Mouse (Mus musculus): Measurements from ENCODE around the gene Pank3. TPM values are rescaled to one million over a fixed set of nuclear protein-coding genes. Genes with fewer than 3 reads are reported as not detected.
A peak's percentile ranks its signal among the peaks of the same experiment; 100 is the strongest.

The Pank3 gene
- 3.1 and 4.0 TPM in 2 replicates for polyA plus RNA-seq (2012; rRNA removed)
- polyA plus RNA-seq (2014; fragmentation: Nextera tagmentation; extraction: Ambion mirVana) = 4.4 and 5.8 TPM in 2 replicates

DNA sequence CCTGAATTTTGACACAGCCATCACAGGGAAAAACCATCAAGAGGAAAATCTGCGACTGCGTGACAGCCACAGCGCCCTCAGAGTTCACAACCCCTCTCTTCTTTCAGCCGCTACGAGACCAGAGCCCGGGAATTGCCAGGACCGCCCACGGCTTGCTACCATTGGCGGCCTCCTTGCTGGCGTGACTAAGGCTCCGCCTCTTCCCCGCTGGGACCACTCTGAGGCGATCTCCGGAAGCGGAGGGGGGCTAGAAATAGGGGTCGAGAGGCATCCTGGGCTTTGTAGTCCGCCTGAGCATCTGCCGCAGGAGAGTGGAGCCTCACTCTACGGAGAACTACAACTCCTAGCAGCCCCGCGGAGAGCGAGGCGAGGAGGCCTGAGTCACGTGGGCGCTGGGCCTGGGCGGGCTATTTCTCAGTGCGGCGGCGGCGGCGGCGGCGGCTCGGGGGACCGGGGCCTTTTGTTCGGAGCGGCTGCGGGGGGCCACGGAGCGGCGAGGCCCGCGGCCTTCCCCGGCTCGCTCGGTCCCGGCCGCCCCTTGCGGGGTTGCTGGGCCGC, at the start of gene Pank3:
Gene Pank3 (plus strand): TSS at position 297 of the 558 bp plus-strand sequence.
- no peak for TF ChIP-seq EP300 (IDR thresholded peaks at IDR 0.05; ENCODE audit: low read depth)
- TF ChIP-seq CTCF (IDR thresholded peaks at IDR 0.05; ENCODE audit: low read depth) = no peak
- Histone ChIP-seq H3K27me3 (ENCODE audit: control insufficient read depth, insufficient read depth, low read length) (no peaks in the 10 kb centered on the region), H3K9ac (replicated peaks) (peak within 1 kb of the TSS; percentile 82), H3K4me1 (replicated peaks; ENCODE audit: control insufficient read depth in 2 of 2, insufficient read depth in 2 of 2, low read length in 1 of 2) (peaks cover 0 to 18% of the 10 kb centered on the region in 2 experiments), H3K4me2 (ENCODE audit: low read depth) (peak within 1 kb of the TSS; percentile 69), H3K36me3 (replicated peaks; ENCODE audit: control insufficient read depth, insufficient read depth, low read depth) (no peaks in the 10 kb centered on the region), H3K9me3 (ENCODE audit: control insufficient read depth, low read length) (no peaks in the 10 kb centered on the region), H3K4me3 (ENCODE audit: insufficient read depth in 1 of 2, low read depth in 2 of 2, low read length in 2 of 2) (peak within 1 kb of the TSS; percentile 74 to 83), H3K27ac (peak within 1 kb of the TSS; percentile 63)
- ATAC-seq (ENCODE audit: insufficient read depth) = peak; percentile 94
- DNase-seq (ENCODE audit: low read depth in 3 of 3, low spot score in 3 of 3) = peak; percentile 85 to 89 (median 86)
- under 1% methylated on average over 40 of the region's 50 CpGs for WGBS (ENCODE audit: insufficient replicate concordance)

GRCm38 (mm10) chr11:35723876-35724275, 45.4 kb upstream of the Pank3 start:
- WGBS (ENCODE audit: insufficient replicate concordance) = 67% methylated on average over 5 of the region's 5 CpGs

GRCm38 (mm10) chr11:35726341-35726846, 42.9 kb upstream of the Pank3 start:
- H3K36me3 ChIP-seq (replicated peaks; ENCODE audit: control insufficient read depth, insufficient read depth, low read depth) = no peaks in the 10 kb centered on the region
- H3K4me3 ChIP-seq (ENCODE audit: insufficient read depth in 1 of 2, low read depth in 2 of 2, low read length in 2 of 2) = no peak overlapping the region
- H3K4me2 ChIP-seq (ENCODE audit: low read depth) = no peak overlapping the region
- H3K27me3 ChIP-seq (ENCODE audit: control insufficient read depth, insufficient read depth, low read length) = no peaks in the 10 kb centered on the region
- no peaks in the 10 kb centered on the region for H3K4me1 ChIP-seq (replicated peaks; ENCODE audit: control insufficient read depth in 2 of 2, insufficient read depth in 2 of 2, low read length in 1 of 2)
- WGBS (ENCODE audit: insufficient replicate concordance) = 61% methylated on average over 8 of the region's 8 CpGs
- H3K27ac ChIP-seq = no peak overlapping the region
- no peaks in the 10 kb centered on the region for H3K9me3 ChIP-seq (ENCODE audit: control insufficient read depth, low read length)
- no peak overlapping the region for H3K9ac ChIP-seq (replicated peaks)
- TF ChIP-seq EP300 (IDR thresholded peaks at IDR 0.05; ENCODE audit: low read depth) (no peak), CTCF (IDR thresholded peaks at IDR 0.05; ENCODE audit: low read depth) (no peak)
- ATAC-seq (ENCODE audit: insufficient read depth) (no peak), DNase-seq (ENCODE audit: low read depth in 3 of 3, low spot score in 3 of 3) (no peak)

More at GRCm38 (mm10) chr11:35723876-35724275, 45.4 kb upstream of the Pank3 start:
- DNase-seq (ENCODE audit: low read depth in 3 of 3, low spot score in 3 of 3) (no peak), ATAC-seq (ENCODE audit: insufficient read depth) (no peak)
- H3K36me3 ChIP-seq (replicated peaks; ENCODE audit: control insufficient read depth, insufficient read depth, low read depth) = no peaks in the 10 kb centered on the region
- no peak overlapping the region for H3K27ac ChIP-seq
- no peak overlapping the region for H3K9ac ChIP-seq (replicated peaks)
- H3K4me3 ChIP-seq (ENCODE audit: insufficient read depth in 1 of 2, low read depth in 2 of 2, low read length in 2 of 2) = no peak overlapping the region
- no peak for TF ChIP-seq EP300 (IDR thresholded peaks at IDR 0.05; ENCODE audit: low read depth)
- TF ChIP-seq CTCF (IDR thresholded peaks at IDR 0.05; ENCODE audit: low read depth) = no peak
- no peaks in the 10 kb centered on the region for H3K9me3 ChIP-seq (ENCODE audit: control insufficient read depth, low read length)
- H3K27me3 ChIP-seq (ENCODE audit: control insufficient read depth, insufficient read depth, low read length) = no peaks in the 10 kb centered on the region
- no peak overlapping the region for H3K4me2 ChIP-seq (ENCODE audit: low read depth)
- H3K4me1 ChIP-seq (replicated peaks; ENCODE audit: control insufficient read depth in 2 of 2, insufficient read depth in 2 of 2, low read length in 1 of 2) = no peaks in the 10 kb centered on the region

GRCm38 (mm10) chr11:35728200-35728599, 41.1 kb upstream of the Pank3 start:
- H3K27me3 ChIP-seq (ENCODE audit: control insufficient read depth, insufficient read depth, low read length) = no peaks in the 10 kb centered on the region
- WGBS (ENCODE audit: insufficient replicate concordance) = 47% methylated on average over 1 of the region's 1 CpGs
- DNase-seq (ENCODE audit: low read depth in 3 of 3, low spot score in 3 of 3) = no peak
- H3K36me3 ChIP-seq (replicated peaks; ENCODE audit: control insufficient read depth, insufficient read depth, low read depth) = no peaks in the 10 kb centered on the region
- H3K9me3 ChIP-seq (ENCODE audit: control insufficient read depth, low read length) = no peaks in the 10 kb centered on the region
- H3K9ac ChIP-seq (replicated peaks) = no peak overlapping the region
- TF ChIP-seq EP300 (IDR thresholded peaks at IDR 0.05; ENCODE audit: low read depth) (no peak), CTCF (IDR thresholded peaks at IDR 0.05; ENCODE audit: low read depth) (no peak)
- H3K27ac ChIP-seq = no peak overlapping the region
- no peak overlapping the region for H3K4me2 ChIP-seq (ENCODE audit: low read depth)
- ATAC-seq (ENCODE audit: insufficient read depth) = no peak
- H3K4me1 ChIP-seq (replicated peaks; ENCODE audit: control insufficient read depth in 2 of 2, insufficient read depth in 2 of 2, low read length in 1 of 2) = no peaks in the 10 kb centered on the region
- no peak overlapping the region for H3K4me3 ChIP-seq (ENCODE audit: insufficient read depth in 1 of 2, low read depth in 2 of 2, low read length in 2 of 2)

DNA sequence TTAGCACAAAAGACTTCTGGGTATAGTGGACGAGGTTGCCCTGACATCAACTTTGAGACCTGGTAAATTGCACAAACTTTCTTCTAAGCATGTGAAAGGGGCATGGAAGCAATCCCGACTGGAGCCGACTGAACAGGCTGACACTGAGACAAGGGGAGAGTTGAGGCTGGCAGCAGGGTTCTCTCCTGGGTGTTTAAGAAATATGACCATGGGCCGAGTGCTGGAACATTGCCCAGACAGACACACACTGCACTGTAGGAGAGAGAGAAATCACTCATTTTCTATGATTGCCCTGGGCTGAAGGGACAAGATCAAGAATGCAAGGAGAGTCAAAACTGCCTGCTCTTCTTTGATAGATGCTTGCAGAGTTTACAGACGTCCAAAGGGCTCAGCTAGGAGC, 40.1 kb upstream of the Pank3 start:
- no peak for ATAC-seq (ENCODE audit: insufficient read depth)
- TF ChIP-seq CTCF (IDR thresholded peaks at IDR 0.05; ENCODE audit: low read depth) (no peak), EP300 (IDR thresholded peaks at IDR 0.05; ENCODE audit: low read depth) (no peak)
- Histone ChIP-seq H3K27me3 (ENCODE audit: control insufficient read depth, insufficient read depth, low read length) (no peaks in the 10 kb centered on the region), H3K4me2 (ENCODE audit: low read depth) (no peak overlapping the region), H3K27ac (no peak overlapping the region), H3K36me3 (replicated peaks; ENCODE audit: control insufficient read depth, insufficient read depth, low read depth) (no peaks in the 10 kb centered on the region), H3K4me1 (replicated peaks; ENCODE audit: control insufficient read depth in 2 of 2, insufficient read depth in 2 of 2, low read length in 1 of 2) (no peaks in the 10 kb centered on the region), H3K9me3 (ENCODE audit: control insufficient read depth, low read length) (no peaks in the 10 kb centered on the region), H3K9ac (replicated peaks) (no peak overlapping the region), H3K4me3 (ENCODE audit: insufficient read depth in 1 of 2, low read depth in 2 of 2, low read length in 2 of 2) (no peak overlapping the region)
- WGBS (ENCODE audit: insufficient replicate concordance) = 42% methylated on average over 5 of the region's 5 CpGs
- no peak for DNase-seq (ENCODE audit: low read depth in 3 of 3, low spot score in 3 of 3)
